ENCODE assay signal across 27 mouse cellular contexts in genomic region chr2:67818014-67818413, GRCm38 (mm10).
DNase-seq lines count a peak whose midpoint lies in the region; ATAC-seq and TF ChIP-seq lines count a peak whose summit lies in the region.
"Had no signal": no experiment of that assay in that cellular context is flagged by ENCODE, and none has a peak within 500 bp of the region (broad histone marks: within the 10 kb centered on the region; RNA-seq: fewer than 3 reads in every experiment).

No protein-coding gene starts in this region.

- no peaks in the 10 kb centered on the region for H3K36me3 ChIP-seq in forebrain, embryonic 15.5 days
- no peaks in the 10 kb centered on the region for H3K36me3 ChIP-seq in forebrain, embryonic 11.5 days (ENCODE audit: control insufficient read depth, insufficient read depth, low read length)
- no peaks in the 10 kb centered on the region for H3K36me3 ChIP-seq in G1E (replicated peaks)
- H3K36me3 ChIP-seq: embryonic facial prominence, embryonic 10.5 days; embryonic facial prominence, embryonic 15.5 days; hindbrain, embryonic 12.5 days; limb, embryonic 13.5 days; lung, embryonic 15.5 days; midbrain, embryonic 12.5 days had no signal

- H3K27ac ChIP-seq in forebrain, embryonic 15.5 days (replicated peaks), result peak overlapping the region; percentile 52; the same call in 1 of the 2 replicates
- H3K27ac ChIP-seq in forebrain, embryonic 11.5 days (ENCODE audit: low read depth, low read length), result no peak overlapping the region
- no peak overlapping the region for H3K27ac ChIP-seq in layer of hippocampus, adult 2 months
- H3K27ac ChIP-seq: embryonic facial prominence, embryonic 10.5 days; embryonic facial prominence, embryonic 15.5 days; gastrocnemius, adult 2 months; hindbrain, embryonic 12.5 days; left cerebral cortex, adult 2 months; limb, embryonic 13.5 days; lung, embryonic 15.5 days; midbrain, embryonic 12.5 days had no signal

- 32% methylated on average over 2 of the region's 2 CpGs for WGBS in forebrain, embryonic 15.5 days
- WGBS in forebrain, embryonic 11.5 days, result 71% methylated on average over 2 of the region's 2 CpGs

- no peak overlapping the region for H3K9ac ChIP-seq in forebrain, embryonic 15.5 days (replicated peaks)
- H3K9ac ChIP-seq in forebrain, embryonic 11.5 days (ENCODE audit: low read length), result no peak overlapping the region
- H3K9ac ChIP-seq: embryonic facial prominence, embryonic 15.5 days; hindbrain, embryonic 12.5 days; limb, embryonic 13.5 days; lung, embryonic 15.5 days; midbrain, embryonic 12.5 days had no signal

- H3K4me1 ChIP-seq in forebrain, embryonic 15.5 days, result peaks cover 4% of the 10 kb centered on the region; the same call in 1 of the 2 replicates
- no peaks in the 10 kb centered on the region for H3K4me1 ChIP-seq in forebrain, embryonic 11.5 days (replicated peaks; ENCODE audit: control insufficient read depth, insufficient read depth, low read length)
- H3K4me1 ChIP-seq in G1E (ENCODE audit: insufficient read depth, low read depth, low read length), result no peaks in the 10 kb centered on the region
- H3K4me1 ChIP-seq: embryonic facial prominence, embryonic 10.5 days; embryonic facial prominence, embryonic 15.5 days; hindbrain, embryonic 12.5 days; limb, embryonic 13.5 days; lung, embryonic 15.5 days; midbrain, embryonic 12.5 days had no signal

- no peaks in the 10 kb centered on the region for H3K27me3 ChIP-seq in forebrain, embryonic 15.5 days
- no peaks in the 10 kb centered on the region for H3K27me3 ChIP-seq in forebrain, embryonic 11.5 days (ENCODE audit: control insufficient read depth, insufficient read depth, low read length)
- H3K27me3 ChIP-seq in G1E (ENCODE audit: insufficient read depth, low read length), result no peaks in the 10 kb centered on the region
- H3K27me3 ChIP-seq: CH12.LX; embryonic facial prominence, embryonic 15.5 days; hindbrain, embryonic 12.5 days; limb, embryonic 13.5 days; lung, embryonic 15.5 days; midbrain, embryonic 12.5 days; Patski had no signal

- DNase-seq in forebrain, embryonic 11.5 days (ENCODE audit: low spot score), result no peak
- peak; percentile 8 for DNase-seq in left cerebral cortex, postnatal 4 days
- DNase-seq in left cerebral cortex, adult 11 months (ENCODE audit: low spot score), result no peak
- DNase-seq in G1E (ENCODE audit: low spot score), result no peak
- peak; percentile 37 for DNase-seq in Muller cell, postnatal 12 days (ENCODE audit: inconsistent ontology term)
- DNase-seq in layer of hippocampus, adult 2 months (ENCODE audit: low spot score in 2 of 2), result no peak
- DNase-seq: adrenal gland, postnatal 10 days; cerebellum, adult 11-12 months; cerebellum, adult 9-11 months; gastrocnemius, adult 2 months; heart, postnatal 14 days; kidney, adult 9 months; kidney, postnatal 10 days; layer of hippocampus, adult 9-11 months; thymus, postnatal 4 days had no signal

- peak; percentile 93 for ATAC-seq in forebrain, embryonic 15.5 days (replicated peaks)
- no peak for ATAC-seq in forebrain, embryonic 11.5 days (replicated peaks; ENCODE audit: low FRiP score)
- peak; percentile 8; the same call in 1 of the 2 replicates for ATAC-seq in G1E (ENCODE audit: extremely low read depth, insufficient number of reproducible peaks, low FRiP score, poor library complexity, severe bottlenecking)
- ATAC-seq: intestine, postnatal 0 days; Patski had no signal

- intact Hi-C loops in left cerebral cortex, postnatal 4 days (cut with DNase I), result no loop called here

- TF ChIP-seq CTCF in G1E (IDR thresholded peaks at IDR 0.05; ENCODE audit: low read depth, low read length), result no peak
- TF ChIP-seq CTCF in layer of hippocampus, adult 2 months (conservative IDR thresholded peaks at IDR 0.05), result no peak

- H3K9me3 ChIP-seq in forebrain, embryonic 15.5 days, result no peaks in the 10 kb centered on the region
- no peaks in the 10 kb centered on the region for H3K9me3 ChIP-seq in forebrain, embryonic 11.5 days (ENCODE audit: control insufficient read depth, low read length)
- 0 out of 2 replicates have a peak, but pooled peaks cover 3% of the 10 kb centered on the region for H3K9me3 ChIP-seq in G1E (replicated peaks)
- H3K9me3 ChIP-seq: embryonic facial prominence, embryonic 10.5 days; embryonic facial prominence, embryonic 15.5 days; hindbrain, embryonic 12.5 days; limb, embryonic 13.5 days; lung, embryonic 15.5 days; midbrain, embryonic 12.5 days had no signal

- H3K4me2 ChIP-seq in forebrain, embryonic 15.5 days (replicated peaks), result no peak overlapping the region
- no peak overlapping the region for H3K4me2 ChIP-seq in forebrain, embryonic 11.5 days (ENCODE audit: low read depth, low read length, severe bottlenecking)
- H3K4me2 ChIP-seq: embryonic facial prominence, embryonic 15.5 days; hindbrain, embryonic 12.5 days; limb, embryonic 13.5 days; liver, embryonic 11.5 days; lung, embryonic 15.5 days; midbrain, embryonic 12.5 days had no signal

- no peak overlapping the region for H3K4me3 ChIP-seq in forebrain, embryonic 15.5 days
- H3K4me3 ChIP-seq in forebrain, embryonic 11.5 days (ENCODE audit: low read depth, low read length), result no peak overlapping the region
- H3K4me3 ChIP-seq in G1E (ENCODE audit: low read depth, low read length), result no peak overlapping the region
- no peak overlapping the region for H3K4me3 ChIP-seq in layer of hippocampus, adult 2 months
- H3K4me3 ChIP-seq: embryonic facial prominence, embryonic 10.5 days; embryonic facial prominence, embryonic 15.5 days; gastrocnemius, adult 2 months; hindbrain, embryonic 12.5 days; left cerebral cortex, adult 2 months; limb, embryonic 13.5 days; lung, embryonic 15.5 days; midbrain, embryonic 12.5 days had no signal

Comparison
In these comparisons a context has a peak if more than half of its experiments do, and no peak if none do; other contexts are left out.
1. DNase-seq: peak in left cerebral cortex, postnatal 4 days (single experiment) and Muller cell, postnatal 12 days (single experiment); none in forebrain, embryonic 11.5 days (single experiment), left cerebral cortex, adult 11 months (single experiment), G1E (single experiment) and layer of hippocampus, adult 2 months (0 of 2).